Mouse (Mus musculus) embryonic facial prominence, embryonic 14.5 days (tissue): ENCODE data around the gene Cenpp. TPM values are rescaled to one million over a fixed set of nuclear protein-coding genes. Genes with fewer than 3 reads are reported as not detected.
"Not testable (repeated sequence)": the region's sequence is repeated elsewhere in the genome, so short reads cannot be mapped to it uniquely, and the experiment has no call there.

Source experiments
- ATAC-seq: fragments of 200-750 bp; cut with Nextera tagmentation; 2 replicates; pipeline ENCODE4 v1.8.0; 2017; ENCODE audit warnings: low read depth, moderate number of reproducible peaks, moderate TSS enrichment
- DNase-seq: peaks from one replicate; pipeline ENCODE4 v3.0.0-alpha.2; 2015; ENCODE audit warnings: low spot score
- H3K27ac ChIP-seq: fragments of 300-500 bp; sonication (generic); replicated peaks from 2 replicates; pipeline ENCODE4 v1.5.1; 2014; ENCODE audit warnings: low read depth, mild to moderate bottlenecking, low read length, moderate library complexity
- H3K27me3 ChIP-seq: fragments of 300-500 bp; sonication (generic); replicated peaks from 2 replicates; pipeline ENCODE4 v1.6.1; 2014; ENCODE audit warnings: low read length; ENCODE audit not compliant: control insufficient read depth, insufficient read depth
- H3K36me3 ChIP-seq: fragments of 300-500 bp; sonication (generic); 2 replicates; pipeline ENCODE4 v1.6.1; 2014; ENCODE audit warnings: low read length, mixed read lengths; ENCODE audit not compliant: control insufficient read depth, insufficient read depth
- H3K4me1 ChIP-seq: fragments of 300-500 bp; sonication (generic); 2 replicates; pipeline ENCODE4 v1.6.1; 2014; ENCODE audit warnings: antibody characterized with exemption, low read length; ENCODE audit not compliant: control insufficient read depth, insufficient read depth
- H3K4me2 ChIP-seq: fragments of 300-500 bp; sonication (generic); 2 replicates; pipeline ENCODE4 v1.6.1; 2014; ENCODE audit warnings: low read depth, mild to moderate bottlenecking, low read length, moderate library complexity, mixed read lengths
- H3K4me3 ChIP-seq: fragments of 300-500 bp; sonication (generic); 2 replicates; pipeline ENCODE4 v1.5.1; 2014; ENCODE audit warnings: low read depth, mild to moderate bottlenecking, low read length
- H3K9ac ChIP-seq: fragments of 300-500 bp; sonication (generic); 2 replicates; pipeline ENCODE4 v1.6.1; 2014; ENCODE audit warnings: low read depth, mild to moderate bottlenecking, low read length, moderate library complexity, mixed read lengths
- H3K9me3 ChIP-seq: fragments of 300-500 bp; sonication (generic); 2 replicates; pipeline ENCODE4 v1.6.1; 2016; ENCODE audit warnings: low read length; ENCODE audit not compliant: control insufficient read depth
- WGBS: fragments of 180-500 bp; shearing (Covaris S2); extraction: QIAGEN DNeasy Blood & Tissue Kit; methylation state at CpG from one replicate; pipeline ENCODE4 v1.1.7; 2014; 5-methylcytosine and 5-hydroxymethylcytosine counted together
- polyA plus RNA-seq: library from polyadenylated mRNA; unstranded; fragments of >200 nt; fragmentation: Nextera tagmentation; extraction: Ambion mirVana; gene quantifications from 2 replicates; pipeline ENCODE4 v1.2.1, GENCODE M21; 2014

Gene Cenpp
- polyA plus RNA-seq, 1 experiment from 2014 or later = 24.0 TPM

GRCm38 (mm10) chr13:49628167-49628566 is 24.4 kb downstream of the Cenpp start:
- Histone ChIP-seq H3K4me2 (no peak overlapping the region), H3K9ac (no peak overlapping the region), H3K27me3 (no peaks in the 10 kb centered on the region), H3K27ac (no peak overlapping the region), H3K4me3 (no peak overlapping the region), H3K9me3 (no peaks in the 10 kb centered on the region), H3K36me3 (peaks cover 6% of the 10 kb centered on the region; the same call in 1 of the 2 replicates), H3K4me1 (no peaks in the 10 kb centered on the region)
- ATAC-seq = no peak
- no peak for DNase-seq

GRCm38 (mm10) chr13:49623216-49623615 is 29.4 kb downstream of the Cenpp start:
- H3K4me1 ChIP-seq = no peaks in the 10 kb centered on the region
- no peak for DNase-seq
- no peaks in the 10 kb centered on the region for H3K9me3 ChIP-seq
- peaks cover 18% of the 10 kb centered on the region; the same call in 1 of the 2 replicates for H3K36me3 ChIP-seq
- H3K4me2 ChIP-seq = no peak overlapping the region
- H3K27me3 ChIP-seq = no peaks in the 10 kb centered on the region
- no peak overlapping the region for H3K4me3 ChIP-seq
- H3K27ac ChIP-seq = no peak overlapping the region
- H3K9ac ChIP-seq = no peak overlapping the region
- ATAC-seq = no peak
- 71% methylated on average over 1 of the region's 1 CpGs for WGBS

- H3K4me2 ChIP-seq = no peak overlapping the region
- peaks cover 15% of the 10 kb centered on the region; the same call in 1 of the 2 replicates for H3K36me3 ChIP-seq
- ATAC-seq = no peak
- no peaks in the 10 kb centered on the region for H3K4me1 ChIP-seq
- no peak overlapping the region for H3K27ac ChIP-seq
- no peak overlapping the region for H3K9ac ChIP-seq
- H3K4me3 ChIP-seq = no peak overlapping the region
- H3K9me3 ChIP-seq = no peaks in the 10 kb centered on the region
- no peak for DNase-seq
- no peaks in the 10 kb centered on the region for H3K27me3 ChIP-seq
These were observed 34.2 kb downstream of the Cenpp start for GRCm38 (mm10) chr13:49618365-49618764.

DNA sequence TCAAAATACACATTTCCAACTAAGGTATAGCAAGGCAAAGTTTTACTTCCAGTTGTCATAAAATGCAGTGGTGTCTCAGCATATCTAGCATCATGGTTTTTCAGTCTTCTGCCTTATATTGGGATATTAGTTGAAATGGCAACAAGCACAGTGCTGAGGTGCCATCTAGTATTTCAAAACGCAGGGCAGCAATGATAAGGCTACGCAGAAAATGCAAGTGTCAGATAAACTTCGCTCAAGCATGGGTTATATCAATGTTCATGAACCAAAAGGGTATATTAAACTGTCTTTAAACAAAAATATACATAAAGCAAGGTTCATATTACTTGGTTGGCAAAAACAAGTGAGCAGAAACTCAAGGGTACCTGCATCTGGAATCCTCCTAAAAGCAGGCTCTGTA is 35.6 kb downstream of the Cenpp start:
- Histone ChIP-seq H3K27me3 (no peaks in the 10 kb centered on the region), H3K9me3 (no peaks in the 10 kb centered on the region), H3K36me3 (peaks cover 18% of the 10 kb centered on the region; the same call in 1 of the 2 replicates), H3K4me2 (no peak overlapping the region), H3K4me1 (peaks cover 2% of the 10 kb centered on the region; the same call in 1 of the 2 replicates), H3K9ac (no peak overlapping the region), H3K27ac (0 out of 2 replicates have a peak overlapping the region, but pooled peaks have one; percentile 6), H3K4me3 (no peak overlapping the region)
- DNase-seq (no peak), ATAC-seq (no peak)
- 90% methylated on average over 3 of the region's 3 CpGs for WGBS

DNA sequence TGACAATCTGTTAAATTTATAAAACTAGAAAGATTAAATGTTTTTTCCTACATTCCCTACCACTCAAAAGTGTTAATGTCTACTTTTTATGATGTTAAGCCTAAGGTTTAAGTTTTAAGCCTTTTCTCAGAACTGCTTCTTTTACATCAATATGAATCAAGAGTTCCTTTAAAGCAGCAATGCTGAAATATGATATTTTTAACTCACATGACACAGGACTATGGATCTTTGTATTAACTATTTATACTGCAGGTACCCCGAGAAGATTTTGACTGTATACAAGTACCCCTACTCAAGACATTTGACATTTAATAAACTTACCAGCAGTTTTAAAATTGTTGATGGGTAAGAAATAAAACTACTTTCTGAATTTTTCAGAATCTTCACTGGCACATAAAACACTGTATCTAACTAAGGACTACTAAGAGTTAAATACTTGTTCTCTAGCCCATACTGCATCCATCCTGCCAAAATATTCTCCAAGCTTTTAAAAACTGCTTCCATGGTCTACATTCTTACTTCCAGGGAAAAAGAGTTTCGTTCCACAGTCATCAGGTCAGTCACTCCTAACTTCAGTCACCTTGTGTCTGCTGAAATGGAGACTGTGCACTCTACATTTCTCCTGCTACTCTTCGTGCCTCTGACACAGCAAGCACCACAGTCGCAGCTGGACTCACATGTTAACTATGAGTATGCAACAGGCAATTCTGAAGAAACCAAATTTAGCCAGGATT is 43.8 kb downstream of the Cenpp start:
- 27% methylated on average over 4 of the region's 4 CpGs for WGBS
- Histone ChIP-seq H3K9ac (peak overlapping the region; percentile 57), H3K36me3 (peaks cover 12% of the 10 kb centered on the region; the same call in 1 of the 2 replicates), H3K4me2 (peak overlapping the region; percentile 48), H3K9me3 (no peaks in the 10 kb centered on the region), H3K27me3 (no peaks in the 10 kb centered on the region), H3K27ac (peak overlapping the region; percentile 87), H3K4me3 (peak overlapping the region; percentile 38), H3K4me1 (peaks cover 8% of the 10 kb centered on the region; the same call in 1 of the 2 replicates)
- ATAC-seq (no peak), DNase-seq (peak; percentile 55)

- peaks cover 8% of the 10 kb centered on the region; the same call in 1 of the 2 replicates for H3K4me1 ChIP-seq
- peak; percentile 94 for DNase-seq
- no peaks in the 10 kb centered on the region for H3K9me3 ChIP-seq
- peak within 1 kb of the TSS; percentile 38 for H3K4me3 ChIP-seq
- peak within 1 kb of the TSS; percentile 87 for H3K27ac ChIP-seq
- 18% methylated on average over 4 of the region's 4 CpGs for WGBS
- H3K9ac ChIP-seq = peak within 1 kb of the TSS; percentile 57; the same call in 1 of the 2 replicates
- peak; percentile 89 for ATAC-seq
- H3K4me2 ChIP-seq = peak within 1 kb of the TSS; percentile 48
- H3K27me3 ChIP-seq = no peaks in the 10 kb centered on the region
- peaks cover 5% of the 10 kb centered on the region; the same call in 1 of the 2 replicates for H3K36me3 ChIP-seq
These were observed 44.9 kb downstream of the Cenpp start, which contains the start of gene Ogn for GRCm38 (mm10) chr13:49607714-49608113. TSS of gene Ogn (plus strand) at chr13:49608046.

GRCm38 (mm10) chr13:49603603-49604002 is 49.0 kb downstream of the Cenpp start:
- Histone ChIP-seq H3K27ac (peak overlapping the region; percentile 30; the same call in 1 of the 2 replicates), H3K9me3 (peaks cover 3% of the 10 kb centered on the region; the same call in 1 of the 2 replicates), H3K4me2 (no peak overlapping the region), H3K4me1 (0 out of 2 replicates have a peak, but pooled peaks cover 5% of the 10 kb centered on the region), H3K4me3 (no peak overlapping the region), H3K9ac (no peak overlapping the region), H3K36me3 (no peaks in the 10 kb centered on the region), H3K27me3 (no peaks in the 10 kb centered on the region)
- no peak for ATAC-seq
- peak; percentile 53 for DNase-seq

DNA sequence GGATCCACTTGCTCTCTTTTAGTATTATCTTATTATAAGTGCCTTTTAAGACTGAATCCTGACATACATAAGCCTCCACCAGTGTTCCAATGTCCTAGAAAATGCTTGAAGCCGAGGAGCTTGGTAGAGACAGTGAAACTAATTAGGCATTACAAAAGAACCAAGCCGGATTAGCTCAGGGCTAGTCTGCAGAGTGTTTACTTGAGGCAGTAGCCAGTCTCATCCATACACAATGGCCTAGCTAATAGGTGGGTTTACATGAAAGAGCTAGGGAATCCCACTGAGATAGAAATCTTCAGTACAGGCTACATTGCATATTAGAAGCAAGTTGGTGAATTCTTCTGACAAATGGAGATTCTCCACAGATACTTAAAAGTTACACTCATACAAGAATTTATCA is 50.0 kb downstream of the Cenpp start:
- H3K9ac ChIP-seq, H3K27ac ChIP-seq, H3K4me2 ChIP-seq, H3K9me3 ChIP-seq, H3K36me3 ChIP-seq, ATAC-seq, H3K27me3 ChIP-seq, H3K4me1 ChIP-seq, DNase-seq, H3K4me3 ChIP-seq: not testable (repeated sequence)
- 66% methylated on average over 2 of the region's 2 CpGs for WGBS

GRCm38 (mm10) chr13:49586062-49586461 is 66.5 kb downstream of the Cenpp start:
- H3K9ac ChIP-seq = no peak overlapping the region
- H3K9me3 ChIP-seq = no peaks in the 10 kb centered on the region
- 87% methylated on average over 6 of the region's 6 CpGs for WGBS
- H3K27ac ChIP-seq = no peak overlapping the region; the same call in 1 of the 2 replicates
- DNase-seq (no peak), ATAC-seq (no peak)
- no peak overlapping the region for H3K4me2 ChIP-seq
- H3K27me3 ChIP-seq = no peaks in the 10 kb centered on the region
- H3K4me1 ChIP-seq = peaks cover 23% of the 10 kb centered on the region
- H3K4me3 ChIP-seq = no peak overlapping the region
- H3K36me3 ChIP-seq = no peaks in the 10 kb centered on the region
